Comparison of ENCODE assay signal across 8 mouse cellular contexts in genomic region chr19:30205159-30205816, GRCm38 (mm10). TPM values are rescaled to one million over a fixed set of nuclear protein-coding genes. Genes with fewer than 3 reads are reported as not detected.
A peak's percentile ranks its signal among the peaks of the same experiment; 100 is the strongest.
DNase-seq lines count a peak whose midpoint lies in the region; ATAC-seq and TF ChIP-seq lines count a peak whose summit lies in the region.

No protein-coding gene starts in this region.

- no peak overlapping the region for H3K9ac ChIP-seq in forebrain, postnatal 0 days

- 18% methylated on average over 12 of the region's 12 CpGs for WGBS in forebrain, postnatal 0 days

- H3K27ac ChIP-seq in forebrain, postnatal 0 days (ENCODE audit: low read depth, low read length), result no peak overlapping the region

- peak; percentile 95 for TF ChIP-seq CTCF in forebrain, postnatal 0 days (IDR thresholded peaks at IDR 0.05; ENCODE audit: low read depth)

- no peaks in the 10 kb centered on the region for H3K9me3 ChIP-seq in forebrain, postnatal 0 days (ENCODE audit: low read length)

- H3K27me3 ChIP-seq in forebrain, postnatal 0 days (ENCODE audit: insufficient read depth, low read length), result no peaks in the 10 kb centered on the region

- no peak overlapping the region for H3K4me2 ChIP-seq in forebrain, postnatal 0 days (ENCODE audit: low read depth)

- DNase-seq in CD4-positive, CD25-positive, alpha-beta regulatory T cell, adult 2 months (ENCODE audit: low read depth, low spot score), result peak; percentile 65
- DNase-seq in 416B (ENCODE audit: low read depth), result peak; percentile 62
- DNase-seq in c-Kit-positive CD71-negative TER-119-negative erythroid progenitor cells, embryonic 14.5 days (ENCODE audit: low read depth), result peak; percentile 34
- DNase-seq in forebrain, postnatal 0 days, result peak; percentile 80
- peak; percentile 36 to 56 for DNase-seq in kidney, postnatal 4 days
- peak; percentile 11 for DNase-seq in skeletal muscle tissue, adult 2 months (ENCODE audit: low read depth, low spot score)

- no peaks in the 10 kb centered on the region for H3K4me1 ChIP-seq in forebrain, postnatal 0 days (ENCODE audit: insufficient read depth)

- no peak overlapping the region for H3K4me3 ChIP-seq in forebrain, postnatal 0 days (ENCODE audit: low read depth, low read length)

- no peaks in the 10 kb centered on the region for H3K36me3 ChIP-seq in forebrain, postnatal 0 days (ENCODE audit: insufficient read depth)

- ATAC-seq in CD4-positive, CD25-positive, alpha-beta regulatory T cell, adult 4 months, result no peak
- peak; percentile 66 for ATAC-seq in forebrain, postnatal 0 days
- ATAC-seq in megakaryocyte, adult 5-6 weeks (ENCODE audit: poor library complexity, severe bottlenecking), result peak; percentile 57

RNA-seq across cellular contexts. Expression of gene Mbl2, which starts 27.5 kb away (rescaled TPM):
- not detected for polyA plus RNA-seq in CD4-positive, CD25-positive, alpha-beta regulatory T cell, adult 4 months (2017; shearing (Covaris generic))
- total RNA-seq in forebrain, postnatal 0 days (2014; rRNA removed), result not detected in 2 replicates
- polyA plus RNA-seq in forebrain, postnatal 0 days (2015; fragmentation: Nextera tagmentation; extraction: Ambion mirVana), result not detected in 2 replicates
- total RNA-seq in megakaryocyte, adult 5-6 weeks (2015), result not detected in 2 replicates
- not detected in 2 replicates for total RNA-seq in megakaryocyte, adult 5-6 weeks (2017)

RNA-seq across cellular contexts. Expression of gene Gldc, which starts 30.1 kb away (rescaled TPM):
- under 1 TPM in 1 of 2 experiments, not detected in 1; 0.15 TPM for polyA plus RNA-seq in CD4-positive, CD25-positive, alpha-beta regulatory T cell, adult 4 months (2017; shearing (Covaris generic))
- total RNA-seq in forebrain, postnatal 0 days (2014; rRNA removed), result 10.5 and 12.7 TPM in 2 replicates
- 6.0 and 8.2 TPM in 2 replicates for polyA plus RNA-seq in forebrain, postnatal 0 days (2015; fragmentation: Nextera tagmentation; extraction: Ambion mirVana)
- not detected in 2 replicates for total RNA-seq in megakaryocyte, adult 5-6 weeks (2015)
- not detected in 2 replicates for total RNA-seq in megakaryocyte, adult 5-6 weeks (2017)

Comparison
In these comparisons a context has a peak if more than half of its experiments do, and no peak if none do; other contexts are left out.
1. DNase-seq: peak in every context shown above with its lines; median percentile 80 in forebrain, postnatal 0 days; 65 in CD4-positive, CD25-positive, alpha-beta regulatory T cell, adult 2 months; 62 in 416B; 46 in kidney, postnatal 4 days; 34 in c-Kit-positive CD71-negative TER-119-negative erythroid progenitor cells, embryonic 14.5 days; 11 in skeletal muscle tissue, adult 2 months.
2. RNA of gene Gldc, which starts 30.1 kb away (total RNA-seq): 10.5 to 12.7 TPM in forebrain, postnatal 0 days; not detected in megakaryocyte, adult 5-6 weeks; every median in the first group is over 10 times any median in the second.